Comparison of ENCODE assay signal across 19 mouse cellular contexts in the genomic region with DNA sequence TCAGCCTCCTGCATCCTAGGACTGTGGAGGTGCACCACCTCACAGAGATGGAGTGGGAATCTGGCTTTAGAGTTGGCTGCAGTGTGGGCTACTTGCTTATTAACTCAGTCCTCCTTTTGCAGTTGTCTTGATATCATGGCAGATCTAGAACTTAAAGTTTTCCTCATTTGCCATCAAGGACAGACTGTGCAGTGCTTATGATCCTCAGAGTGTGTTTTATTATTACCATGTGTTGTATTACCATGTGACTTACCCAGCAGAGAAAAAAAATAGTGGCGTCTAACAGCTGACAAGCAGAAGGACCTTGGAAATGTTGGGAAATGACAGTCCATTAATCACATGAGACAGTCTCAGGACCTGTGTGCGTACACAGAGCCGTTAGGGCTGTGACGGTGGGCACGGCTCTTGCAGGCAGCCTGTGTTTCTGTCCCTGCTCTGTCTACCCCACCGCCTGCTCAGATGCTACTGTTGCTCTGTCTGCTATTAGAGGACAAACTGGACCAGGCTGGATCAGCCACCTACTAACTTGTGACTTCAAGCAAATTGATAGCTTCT. TPM values are rescaled to one million over a fixed set of nuclear protein-coding genes. Genes with fewer than 3 reads are reported as not detected.
A peak's percentile ranks its signal among the peaks of the same experiment; 100 is the strongest.
DNase-seq lines count a peak whose midpoint lies in the region; ATAC-seq lines count a peak whose summit lies in the region.
"Had no signal": no experiment of that assay in that cellular context is flagged by ENCODE, and none has a peak within 500 bp of the region (broad histone marks: within the 10 kb centered on the region; RNA-seq: fewer than 3 reads in every experiment).

No protein-coding gene starts in this region.

- H3K4me3 ChIP-seq in hindbrain, embryonic 12.5 days, result no peak overlapping the region
- H3K4me3 ChIP-seq in hindbrain, embryonic 14.5 days (replicated peaks; ENCODE audit: low read length), result no peak overlapping the region
- no peak overlapping the region for H3K4me3 ChIP-seq in intestine, embryonic 16.5 days (ENCODE audit: low read length)
- H3K4me3 ChIP-seq: embryonic facial prominence, embryonic 13.5 days; limb, embryonic 10.5 days; megakaryocyte, embryonic 14.5 days; neural tube, embryonic 13.5 days had no signal

- 66% methylated on average over 6 of the region's 6 CpGs for WGBS in hindbrain, embryonic 12.5 days
- WGBS in hindbrain, embryonic 14.5 days, result 67% methylated on average over 6 of the region's 6 CpGs
- WGBS in intestine, embryonic 16.5 days, result 43% methylated on average over 6 of the region's 6 CpGs

- H3K4me1 ChIP-seq in hindbrain, embryonic 12.5 days, result no peaks in the 10 kb centered on the region
- no peaks in the 10 kb centered on the region for H3K4me1 ChIP-seq in hindbrain, embryonic 14.5 days (replicated peaks; ENCODE audit: control insufficient read depth, insufficient read depth, low read length)
- H3K4me1 ChIP-seq in intestine, embryonic 16.5 days (ENCODE audit: control insufficient read depth, insufficient read depth, low read length), result no peaks in the 10 kb centered on the region
- H3K4me1 ChIP-seq: embryonic facial prominence, embryonic 13.5 days; megakaryocyte, embryonic 14.5 days; neural tube, embryonic 13.5 days had no signal

- no peak overlapping the region for H3K9ac ChIP-seq in hindbrain, embryonic 12.5 days
- no peak overlapping the region for H3K9ac ChIP-seq in hindbrain, embryonic 14.5 days
- no peak overlapping the region for H3K9ac ChIP-seq in intestine, embryonic 16.5 days (ENCODE audit: low read depth, low read length)
- H3K9ac ChIP-seq: embryonic facial prominence, embryonic 13.5 days; liver, postnatal 0 days; neural tube, embryonic 13.5 days had no signal

- peak; percentile 54; the same call in 1 of the 2 replicates for ATAC-seq in hindbrain, embryonic 12.5 days (ENCODE audit: low FRiP score)
- no peak for ATAC-seq in hindbrain, embryonic 14.5 days (ENCODE audit: low FRiP score)
- ATAC-seq in intestine, embryonic 16.5 days, result peak; percentile 72
- ATAC-seq: forebrain, embryonic 14.5 days; liver, postnatal 0 days; Patski had no signal

- no peak for DNase-seq in hindbrain, embryonic 14.5 days (ENCODE audit: low spot score)
- peak; percentile 39 for DNase-seq in ES-CJ7 (ENCODE audit: low read depth, low spot score)
- DNase-seq in adrenal gland, postnatal 10 days, result peak; percentile 29
- no peak for DNase-seq in cerebellum, postnatal 25 days
- DNase-seq in cerebellum, adult 11-12 months, result no peak
- DNase-seq: cerebellum, adult 2 months; gastrocnemius, postnatal 25 days; kidney, postnatal 36 days; liver, postnatal 0 days; right cerebral cortex, adult 18-20 months had no signal

- no peak overlapping the region for H3K4me2 ChIP-seq in hindbrain, embryonic 12.5 days (replicated peaks)
- H3K4me2 ChIP-seq in hindbrain, embryonic 14.5 days (replicated peaks), result no peak overlapping the region
- no peak overlapping the region for H3K4me2 ChIP-seq in intestine, embryonic 16.5 days (ENCODE audit: low read depth, low read length)
- H3K4me2 ChIP-seq: embryonic facial prominence, embryonic 13.5 days; neural tube, embryonic 13.5 days had no signal

- no peaks in the 10 kb centered on the region for H3K9me3 ChIP-seq in hindbrain, embryonic 12.5 days (replicated peaks)
- H3K9me3 ChIP-seq in hindbrain, embryonic 14.5 days (ENCODE audit: control insufficient read depth, low read length), result no peaks in the 10 kb centered on the region
- no peaks in the 10 kb centered on the region for H3K9me3 ChIP-seq in intestine, embryonic 16.5 days (ENCODE audit: control insufficient read depth, low read length)
- H3K9me3 ChIP-seq: embryonic facial prominence, embryonic 13.5 days; limb, embryonic 10.5 days; megakaryocyte, embryonic 14.5 days; neural tube, embryonic 13.5 days had no signal

- peaks cover 25% of the 10 kb centered on the region for H3K36me3 ChIP-seq in hindbrain, embryonic 12.5 days
- peaks cover 48% of the 10 kb centered on the region for H3K36me3 ChIP-seq in hindbrain, embryonic 14.5 days (replicated peaks; ENCODE audit: control insufficient read depth, insufficient read depth)
- peaks cover 8% of the 10 kb centered on the region; the same call in 1 of the 2 replicates for H3K36me3 ChIP-seq in intestine, embryonic 16.5 days (ENCODE audit: control insufficient read depth, insufficient read depth, low read length)

- no peak overlapping the region for H3K27ac ChIP-seq in hindbrain, embryonic 12.5 days
- H3K27ac ChIP-seq in hindbrain, embryonic 14.5 days, result no peak overlapping the region
- H3K27ac ChIP-seq in intestine, embryonic 16.5 days (ENCODE audit: low read length), result no peak overlapping the region
- H3K27ac ChIP-seq: embryonic facial prominence, embryonic 13.5 days; limb, embryonic 10.5 days; neural tube, embryonic 13.5 days; stomach, postnatal 0 days had no signal

- no peaks in the 10 kb centered on the region for H3K27me3 ChIP-seq in hindbrain, embryonic 12.5 days
- no peaks in the 10 kb centered on the region for H3K27me3 ChIP-seq in hindbrain, embryonic 14.5 days (ENCODE audit: control insufficient read depth, insufficient read depth, low read length)
- H3K27me3 ChIP-seq in intestine, embryonic 16.5 days (replicated peaks; ENCODE audit: control insufficient read depth, insufficient read depth, low read length), result no peaks in the 10 kb centered on the region
- H3K27me3 ChIP-seq: embryonic facial prominence, embryonic 13.5 days; megakaryocyte, embryonic 14.5 days; neural tube, embryonic 13.5 days; Patski had no signal

RNA-seq across cellular contexts. Expression of gene Cox7a2l, which starts 50.4 kb away (rescaled TPM):
- 139 TPM in 2 replicates for polyA plus RNA-seq in hindbrain, embryonic 12.5 days (2016; fragmentation: Nextera tagmentation; extraction: Ambion mirVana)
- polyA plus RNA-seq in hindbrain, embryonic 14.5 days (2014; fragmentation: Nextera tagmentation; extraction: Ambion mirVana), result 204 and 206 TPM in 2 replicates
- 100 to 1,000 TPM; 271 to 309 TPM for total RNA-seq in adrenal gland, postnatal 10 days (2021)
- 189 and 191 TPM in 2 replicates for polyA plus RNA-seq in intestine, embryonic 16.5 days (2015; fragmentation: Nextera tagmentation; extraction: Ambion mirVana)

Comparison
In these comparisons a context has a peak if more than half of its experiments do, and no peak if none do; other contexts are left out.
1. DNase-seq: peak in ES-CJ7 (single experiment) and adrenal gland, postnatal 10 days (single experiment); none in hindbrain, embryonic 14.5 days (single experiment), cerebellum, postnatal 25 days (0 of 2) and cerebellum, adult 11-12 months (single experiment).